Mouse (Mus musculus): ENCODE results near the gene Plin1.
A peak's percentile ranks its signal among the peaks of the same experiment; 100 is the strongest.

Gene Plin1

DNA sequence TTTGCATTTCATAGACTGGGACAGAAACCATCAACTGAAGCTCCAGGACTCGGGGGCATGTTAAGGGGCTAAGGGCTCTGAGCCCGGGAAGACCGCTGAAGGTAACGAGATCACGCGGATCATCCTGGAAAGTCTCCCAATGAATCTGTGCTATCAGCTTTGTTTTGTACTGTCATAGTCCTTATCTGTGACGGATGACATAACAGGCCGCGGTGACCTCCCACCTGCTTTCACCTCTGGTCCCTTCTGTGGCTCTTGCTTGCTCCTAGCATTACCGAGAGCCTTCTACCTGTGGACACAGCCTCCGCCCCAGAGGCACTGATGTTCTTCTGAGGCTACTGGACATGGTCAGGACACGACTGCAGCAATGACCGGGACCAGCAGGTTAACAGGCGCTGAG lies 3.8 kb upstream of the Plin1 start:
- DNase-seq (ENCODE audit: low spot score), result no peak

- no peak for DNase-seq (ENCODE audit: low spot score)
These were observed 1.9 kb upstream of the Plin1 start for GRCm38 (mm10) chr7:79734563-79734962.

GRCm38 (mm10) chr7:79731438-79731837 lies 1.3 kb downstream of the Plin1 start:
- DNase-seq (ENCODE audit: low spot score), result no peak

DNA sequence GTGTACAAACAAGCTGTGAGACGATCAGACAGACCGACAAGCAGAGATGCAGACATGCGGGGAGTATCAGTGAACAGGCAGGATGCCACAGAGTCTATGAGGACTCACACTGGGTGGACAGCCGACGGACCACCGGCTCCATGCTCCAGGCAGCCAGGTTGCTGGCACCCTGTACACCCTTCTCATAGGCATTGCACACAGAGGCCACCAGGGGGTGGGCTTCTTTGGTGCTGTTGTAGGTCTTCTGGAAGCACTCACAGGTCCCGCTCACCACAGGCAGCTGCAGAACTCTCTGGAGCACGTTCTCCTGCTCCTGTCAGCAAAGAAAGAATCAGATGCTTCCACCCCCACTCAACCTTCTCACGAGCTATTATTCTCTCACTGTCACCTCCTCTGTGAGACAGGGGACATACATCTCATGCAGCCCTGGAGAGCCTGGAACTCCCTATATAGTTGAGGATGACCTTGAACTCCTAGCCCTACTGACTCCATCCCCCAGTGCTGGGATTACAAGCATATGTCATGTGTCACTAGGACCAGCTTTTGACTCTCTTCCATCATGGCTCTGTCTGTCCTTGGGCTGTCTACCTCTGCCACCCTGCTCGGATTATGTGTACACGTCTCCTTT lies 2.8 kb downstream of the Plin1 start:
- no peak for DNase-seq (ENCODE audit: low spot score)

DNA sequence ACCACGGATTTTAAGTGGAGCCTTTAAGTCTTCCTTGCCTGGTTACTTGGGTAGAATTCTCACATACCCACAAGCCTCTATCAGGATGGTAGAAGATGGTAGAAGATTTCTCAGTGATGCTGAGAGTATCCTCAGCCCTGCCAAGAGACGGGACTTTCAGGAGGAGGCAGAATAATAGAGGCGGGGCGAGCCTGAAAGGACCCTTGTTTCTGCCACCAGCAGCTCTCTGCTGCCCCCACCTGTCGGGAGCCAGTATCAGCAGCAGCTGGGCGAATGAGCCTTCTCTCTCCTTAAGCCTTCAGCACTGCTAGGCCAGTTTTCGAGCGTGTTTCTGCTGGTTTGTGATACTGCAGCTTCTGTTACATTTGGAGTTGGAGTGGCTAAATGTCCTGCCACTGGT lies 3.5 kb downstream of the Plin1 start:
- peak; percentile 67 for DNase-seq (ENCODE audit: low spot score)

DNA sequence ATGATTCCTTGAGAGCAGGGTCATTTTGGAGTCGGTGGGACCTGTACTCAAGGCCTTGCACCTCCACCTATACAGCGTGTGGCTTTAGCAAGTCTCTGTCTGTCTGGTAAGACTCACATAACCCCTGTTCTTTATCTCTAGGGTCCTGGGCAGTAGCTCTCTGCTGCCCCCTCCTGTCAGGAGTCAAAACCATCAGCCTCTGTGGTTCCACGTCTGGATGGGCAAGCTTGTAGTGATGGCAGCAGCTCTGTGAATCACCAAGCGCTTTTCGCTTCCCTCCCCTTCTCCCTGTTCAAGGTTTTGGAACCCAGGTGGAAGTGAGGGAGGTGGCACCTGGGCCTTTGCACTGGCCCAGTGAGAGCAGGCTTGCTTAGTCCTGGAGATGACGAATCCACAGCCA lies 4.5 kb downstream of the Plin1 start:
- peak; percentile 67 for DNase-seq (ENCODE audit: low spot score)

- DNase-seq (ENCODE audit: low spot score), result peak; percentile 38
These were observed 5.6 kb downstream of the Plin1 start for GRCm38 (mm10) chr7:79727091-79727490.

- peak; percentile 62 for DNase-seq (ENCODE audit: low spot score)
These were observed 11.2 kb downstream of the Plin1 start for GRCm38 (mm10) chr7:79721386-79721977.

DNA sequence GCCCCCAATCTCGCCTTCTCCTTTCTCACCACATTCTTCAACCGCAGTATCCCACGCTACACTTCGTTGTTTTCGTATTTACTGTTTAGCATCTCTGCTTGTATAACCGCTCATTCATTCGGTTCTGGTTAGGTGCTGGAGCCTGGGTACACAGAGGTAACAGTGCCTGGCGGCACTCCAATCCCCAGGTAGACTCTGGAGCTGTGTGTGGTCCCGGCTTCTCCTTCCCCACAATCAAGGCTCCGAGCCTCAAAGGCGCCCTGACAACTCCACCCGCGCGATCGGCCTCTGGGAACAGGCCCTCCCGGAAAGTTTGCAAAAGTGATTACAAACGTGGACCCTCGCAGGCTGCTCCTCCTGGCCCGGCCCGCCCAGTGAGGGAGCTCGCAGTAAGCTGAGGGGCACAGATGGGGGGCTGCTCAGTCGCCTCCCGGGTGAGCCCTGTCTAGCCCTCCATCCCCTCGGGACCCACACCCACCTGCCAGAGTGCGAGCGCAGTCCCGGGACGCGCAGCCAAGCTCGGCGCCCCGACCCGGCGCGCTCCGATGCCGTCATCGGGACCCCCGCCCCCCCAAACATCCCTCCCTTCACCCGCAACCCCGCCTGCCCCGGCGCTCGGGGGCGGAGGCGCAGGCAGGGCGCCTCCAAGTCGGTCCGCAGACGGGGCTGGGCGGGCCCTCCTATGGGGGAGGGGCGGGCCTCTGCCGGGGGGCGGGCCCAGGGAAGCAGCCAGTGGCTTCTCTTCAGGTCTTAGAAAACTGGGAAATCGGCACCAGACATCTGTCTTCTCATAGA lies 17.3 kb downstream of the Plin1 start, which contains the start of gene Kif7:
Gene Kif7 (minus strand): TSS at position 534 of the 795 bp plus-strand sequence.
- peak; percentile 64 for DNase-seq (ENCODE audit: low spot score)

DNA sequence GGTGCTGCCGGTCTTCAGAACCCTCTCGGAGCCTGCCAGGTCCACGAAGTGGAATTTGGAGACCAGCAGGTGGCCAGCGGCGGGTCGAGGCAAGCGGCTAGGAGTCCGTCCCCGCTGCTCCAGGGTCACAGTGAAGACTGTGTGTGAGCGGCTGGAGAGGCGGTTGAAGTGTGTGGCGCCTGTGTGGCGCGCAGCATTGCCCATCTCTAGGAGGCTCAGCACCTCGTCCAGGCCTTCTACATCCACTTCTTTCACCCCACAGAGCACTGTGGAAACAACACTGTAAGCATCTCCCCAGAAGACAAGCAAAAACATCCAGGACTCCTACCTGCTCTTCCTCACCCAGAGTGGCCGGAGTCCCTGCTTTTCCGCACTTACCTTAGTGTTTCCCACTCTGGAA lies 21.9 kb downstream of the Plin1 start:
- DNase-seq (ENCODE audit: low spot score), result no peak

DNA sequence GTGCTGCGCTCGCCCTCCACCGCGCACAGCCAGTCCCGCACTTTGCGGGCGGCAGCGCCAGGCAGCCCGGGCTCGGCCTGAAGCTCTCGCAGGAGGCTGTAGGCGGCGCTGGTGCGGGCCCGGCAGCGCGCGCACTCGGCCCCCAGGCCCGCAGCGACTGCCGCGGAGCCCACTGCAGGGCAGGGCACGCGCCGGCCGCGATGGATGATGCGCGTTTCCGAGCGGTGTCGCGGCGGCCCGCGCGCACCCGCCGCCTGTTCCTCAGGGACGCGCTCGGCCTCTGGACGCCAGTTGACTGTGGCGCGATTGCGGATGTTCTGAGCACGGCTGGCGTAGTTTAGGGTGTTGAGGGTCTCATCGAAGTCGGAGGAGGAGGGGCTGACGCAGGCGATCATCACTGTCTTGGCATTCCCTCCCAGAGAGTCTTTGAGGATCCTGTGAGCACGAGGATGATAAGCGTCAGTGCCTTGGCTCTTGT lies 22.5 kb downstream of the Plin1 start:
- DNase-seq (ENCODE audit: low spot score), result no peak

DNA sequence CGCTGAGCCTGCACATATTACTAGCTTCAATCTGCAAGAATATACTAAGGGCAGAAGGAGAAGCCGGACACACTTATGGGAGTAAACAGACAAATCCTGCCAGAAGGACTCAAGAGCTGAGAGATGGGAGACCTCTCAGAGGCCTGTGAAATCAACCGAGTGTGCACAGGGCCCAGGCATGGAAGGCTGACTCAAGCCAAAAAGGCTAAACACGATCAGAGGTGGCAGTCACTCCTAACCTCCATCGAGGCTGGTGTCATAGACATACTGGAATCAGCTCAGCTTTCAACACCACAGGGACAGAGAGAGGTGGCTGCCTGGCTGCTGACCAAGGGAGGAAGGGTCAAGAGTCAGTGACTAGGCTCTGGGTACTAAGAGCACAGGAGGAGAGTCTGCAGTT lies 27.5 kb downstream of the Plin1 start:
- no peak for DNase-seq (ENCODE audit: low spot score)

- DNase-seq (ENCODE audit: low spot score), result no peak
These were observed 29.9 kb downstream of the Plin1 start for GRCm38 (mm10) chr7:79702755-79703154.

- no peak for DNase-seq (ENCODE audit: low spot score)
These were observed 36.2 kb downstream of the Plin1 start for GRCm38 (mm10) chr7:79696495-79696894.

GRCm38 (mm10) chr7:79680231-79680630 lies 52.5 kb downstream of the Plin1 start:
- no peak for DNase-seq (ENCODE audit: low spot score)

DNA sequence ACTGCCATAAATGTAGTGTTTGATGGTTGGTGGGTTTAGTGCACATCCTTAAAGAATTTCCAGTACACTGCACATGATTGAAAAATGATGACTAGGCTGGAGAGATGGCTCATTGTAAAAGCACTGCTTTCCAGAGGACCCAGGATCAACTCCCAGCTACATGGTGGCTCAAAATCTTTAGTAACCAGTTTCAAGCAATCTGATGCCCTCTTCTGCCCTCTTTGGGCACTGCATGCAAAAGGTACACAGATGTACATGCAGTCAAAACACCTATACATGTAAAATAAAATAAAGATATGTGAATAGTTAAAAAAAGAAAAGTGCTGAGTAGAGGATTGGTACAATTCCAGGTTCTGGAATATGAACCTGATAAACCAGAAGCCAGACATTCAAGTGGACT lies 53.5 kb downstream of the Plin1 start:
- no peak for DNase-seq (ENCODE audit: low spot score)

- DNase-seq (ENCODE audit: low spot score), result no peak
These were observed 61.7 kb downstream of the Plin1 start for GRCm38 (mm10) chr7:79670900-79671604.
